Mouse (Mus musculus) embryonic fibroblast, embryonic 13.5 days (primary cell): ENCODE measurements around the gene Tpm4. TPM values are rescaled to one million over a fixed set of nuclear protein-coding genes. Genes with fewer than 3 reads are reported as not detected.

Experiments
- H3K27ac ChIP-seq: 2 replicates; pipeline ENCODE4 v1.5.1; 2012; ENCODE audit warnings: low read length, control low read depth, inconsistent platforms; ENCODE audit not compliant: insufficient read depth
- H3K4me1 ChIP-seq: 2 replicates; pipeline ENCODE4 v1.6.1; 2011; ENCODE audit warnings: low read length; ENCODE audit not compliant: control insufficient read depth, insufficient read depth
- H3K4me3 ChIP-seq: 2 replicates; pipeline ENCODE4 v1.5.1; 2011; ENCODE audit warnings: mild to moderate bottlenecking, control low read depth, low read length; ENCODE audit not compliant: insufficient read depth
- CTCF ChIP-seq: IDR thresholded peaks from 2 replicates; pipeline ENCODE4 v1.5.1; 2011; ENCODE audit warnings: mild to moderate bottlenecking, control low read depth, low read length, moderate library complexity, borderline replicate concordance; ENCODE audit not compliant: insufficient read depth
- POLR2A ChIP-seq: IDR thresholded peaks from 2 replicates; pipeline ENCODE4 v1.6.1; 2011; ENCODE audit warnings: low read depth, mild to moderate bottlenecking, control low read depth, low read length, moderate library complexity
- polyA plus RNA-seq: library from polyadenylated mRNA; stranded (reverse); fragments of >200 nt; gene quantifications from 2 replicates; pipeline ENCODE4 v1.2.4, GENCODE M21; 2011; ENCODE audit warnings: low read depth; ENCODE audit not compliant: missing spikeins, insufficient read length

The Tpm4 gene
- polyA plus RNA-seq, 1 experiment, result 1,203 TPM

- no peaks in the 10 kb centered on the region for H3K4me1 ChIP-seq
- H3K27ac ChIP-seq, result no peak overlapping the region
- TF ChIP-seq POLR2A, result no peak
- no peak for TF ChIP-seq CTCF
- H3K4me3 ChIP-seq, result no peak overlapping the region
Measured at GRCm38 (mm10) chr8:72121997-72122396, 12.8 kb upstream of the Tpm4 start.

- H3K4me1 ChIP-seq, result no peaks in the 10 kb centered on the region
- H3K27ac ChIP-seq, result no peak overlapping the region
- no peak for TF ChIP-seq CTCF
- no peak for TF ChIP-seq POLR2A
- no peak overlapping the region for H3K4me3 ChIP-seq
Measured at GRCm38 (mm10) chr8:72127834-72128233, 6.9 kb upstream of the Tpm4 start.

GRCm38 (mm10) chr8:72131251-72131650 is 3.5 kb upstream of the Tpm4 start:
- no peak overlapping the region for H3K4me3 ChIP-seq

GRCm38 (mm10) chr8:72131901-72132300 is 2.9 kb upstream of the Tpm4 start:
- H3K4me3 ChIP-seq, result no peak overlapping the region
- TF ChIP-seq POLR2A, result no peak
- no peak for TF ChIP-seq CTCF
- no peaks in the 10 kb centered on the region for H3K4me1 ChIP-seq
- no peak overlapping the region for H3K27ac ChIP-seq

More at GRCm38 (mm10) chr8:72131251-72131650, 3.5 kb upstream of the Tpm4 start:
- H3K27ac ChIP-seq, result no peak overlapping the region
- no peaks in the 10 kb centered on the region for H3K4me1 ChIP-seq
- TF ChIP-seq CTCF, result no peak
- no peak for TF ChIP-seq POLR2A

GRCm38 (mm10) chr8:72132417-72132816 is 2.4 kb upstream of the Tpm4 start:
- H3K4me3 ChIP-seq, result no peak overlapping the region
- no peak overlapping the region for H3K27ac ChIP-seq
- H3K4me1 ChIP-seq, result peaks cover under 1% of the 10 kb centered on the region; the same call in 1 of the 2 replicates
- TF ChIP-seq CTCF (no peak), POLR2A (no peak)

GRCm38 (mm10) chr8:72132891-72133290 is 1.9 kb upstream of the Tpm4 start:
- no peak for TF ChIP-seq POLR2A
- TF ChIP-seq CTCF, result no peak
- H3K27ac ChIP-seq, result no peak overlapping the region
- H3K4me1 ChIP-seq, result peaks cover 4% of the 10 kb centered on the region

GRCm38 (mm10) chr8:72133507-72133906 is 1.3 kb upstream of the Tpm4 start:
- peaks cover 6% of the 10 kb centered on the region for H3K4me1 ChIP-seq
- no peak for TF ChIP-seq CTCF
- TF ChIP-seq POLR2A, result no peak
- H3K27ac ChIP-seq, result no peak overlapping the region
- no peak overlapping the region for H3K4me3 ChIP-seq

More at GRCm38 (mm10) chr8:72132891-72133290, 1.9 kb upstream of the Tpm4 start:
- H3K4me3 ChIP-seq, result no peak overlapping the region

- TF ChIP-seq POLR2A (no peak; the same call in 1 of the 2 replicates), CTCF (no peak)
- peak overlapping the region; percentile 86 for H3K4me3 ChIP-seq
- peaks cover 11% of the 10 kb centered on the region for H3K4me1 ChIP-seq
- peak overlapping the region; percentile 99 for H3K27ac ChIP-seq
Measured at GRCm38 (mm10) chr8:72135446-72136301, 899 bp downstream of the Tpm4 start.

- Histone ChIP-seq H3K27ac (peak overlapping the region; percentile 99), H3K4me1 (peaks cover 13% of the 10 kb centered on the region), H3K4me3 (peak overlapping the region; percentile 86)
- TF ChIP-seq POLR2A (peak; percentile 72), CTCF (no peak)
Measured at GRCm38 (mm10) chr8:72136302-72136978, 1.7 kb downstream of the Tpm4 start.

- H3K4me1 ChIP-seq, result peaks cover 15% of the 10 kb centered on the region
- peak overlapping the region; percentile 52 for H3K4me3 ChIP-seq
- peak overlapping the region; percentile 98 for H3K27ac ChIP-seq
- TF ChIP-seq POLR2A, result no peak
- TF ChIP-seq CTCF, result no peak
Measured at GRCm38 (mm10) chr8:72137431-72137830, 2.7 kb downstream of the Tpm4 start.
